Mouse (Mus musculus) embryonic fibroblast, embryonic 13.5 days (primary cell): ENCODE measurements around the gene Prkcg.

ENCODE experiments used
- CTCF ChIP-seq: IDR thresholded peaks from 2 replicates; pipeline ENCODE4 v1.5.1; 2011; ENCODE audit warnings: mild to moderate bottlenecking, control low read depth, low read length, moderate library complexity, borderline replicate concordance; ENCODE audit not compliant: insufficient read depth
- POLR2A ChIP-seq: IDR thresholded peaks from 2 replicates; pipeline ENCODE4 v1.6.1; 2011; ENCODE audit warnings: low read depth, mild to moderate bottlenecking, control low read depth, low read length, moderate library complexity

DNA sequence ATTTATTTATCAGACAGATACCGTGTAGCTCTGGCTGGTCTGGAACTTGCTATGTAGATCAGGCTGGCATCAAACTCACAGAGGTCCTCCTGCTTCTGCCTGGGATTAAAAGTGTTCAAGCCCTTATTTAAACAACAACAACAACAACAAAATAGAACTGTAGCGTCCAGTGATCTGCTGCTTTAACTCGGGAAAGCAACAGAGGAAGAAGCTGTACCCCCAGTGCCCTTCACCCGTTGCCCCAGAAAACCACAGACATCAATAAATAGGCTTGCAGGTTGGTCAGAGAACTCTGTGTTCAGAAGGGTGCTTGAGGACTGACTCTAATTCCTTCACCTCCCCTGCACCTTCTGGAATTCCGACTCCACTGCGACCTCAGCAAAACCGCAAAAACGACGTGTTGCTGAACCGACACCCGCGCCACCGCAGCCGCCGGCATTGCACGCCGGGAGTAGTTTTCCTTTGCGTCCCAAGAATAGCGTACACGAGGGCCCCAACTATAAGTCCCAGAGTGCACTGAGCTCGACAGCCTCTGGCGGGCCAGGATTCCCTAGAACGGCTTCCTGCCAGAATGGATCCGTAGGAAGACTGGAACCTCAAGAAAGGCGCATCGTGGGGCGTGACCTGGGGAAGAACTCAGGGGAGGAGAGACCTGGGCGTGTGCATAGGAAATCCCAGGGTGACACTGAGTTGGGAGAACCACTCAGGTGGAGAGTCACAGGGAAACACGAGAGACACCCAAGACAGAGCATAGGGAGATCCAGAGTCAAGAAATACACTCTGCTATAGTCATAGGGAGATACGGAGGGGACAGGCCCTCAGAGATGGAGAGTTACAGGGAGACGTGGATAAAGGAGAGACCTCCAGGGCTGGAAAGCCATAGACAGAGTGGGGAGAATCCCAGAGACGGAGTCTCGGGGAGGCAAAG is 12.9 kb downstream of the Prkcg start:
- TF ChIP-seq CTCF (no peak), POLR2A (peak; percentile 35; the same call in 1 of the 2 replicates)
